Mouse (Mus musculus): ENCODE results near the gene Irf8. TPM values are rescaled to one million over a fixed set of nuclear protein-coding genes. Genes with fewer than 3 reads are reported as not detected.
"Not testable (repeated sequence)": the region's sequence is repeated elsewhere in the genome, so short reads cannot be mapped to it uniquely, and the experiment has no call there.

The Irf8 gene
- polyA plus RNA-seq, 1 experiment from 2014 or later, result 5.4 TPM

DNA sequence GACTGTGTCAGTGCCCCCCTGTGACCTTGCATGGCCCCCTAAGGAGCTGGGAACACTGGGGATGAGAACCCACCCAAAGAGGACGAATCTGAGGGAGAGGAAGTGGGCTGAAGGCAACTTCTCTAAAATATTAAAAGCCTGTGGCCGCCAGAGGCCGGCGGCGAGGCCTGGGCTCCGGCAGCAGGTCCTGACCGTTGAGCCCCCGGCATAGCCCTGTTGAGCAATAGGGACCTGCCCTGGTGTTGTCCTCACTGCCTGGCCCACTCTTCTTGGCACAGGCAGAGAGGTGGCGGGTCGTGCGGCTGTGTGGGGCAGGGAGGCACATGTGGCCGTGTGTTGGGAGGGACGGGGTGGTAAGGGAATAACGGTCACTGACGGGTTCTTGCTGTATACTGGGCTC lies 56.6 kb downstream of the Irf8 start:
- 87% methylated on average over 15 of the region's 15 CpGs for WGBS
- Histone ChIP-seq H3K27me3 (ENCODE audit: insufficient read depth, poor library complexity, severe bottlenecking) (0 out of 2 replicates have a peak, but pooled peaks cover 8% of the 10 kb centered on the region), H3K9me3 (no peaks in the 10 kb centered on the region), H3K4me1 (replicated peaks) (peaks cover 18% of the 10 kb centered on the region; the same call in 1 of the 2 replicates), H3K4me3 (no peak overlapping the region), H3K36me3 (no peaks in the 10 kb centered on the region), H3K27ac (no peak overlapping the region; the same call in 1 of the 2 replicates)
- DNase-seq (ENCODE audit: low spot score), result no peak

GRCm38 (mm10) chr8:120795944-120796635 lies 59.9 kb downstream of the Irf8 start:
- WGBS, result 42% methylated on average over 9 of the region's 9 CpGs
- DNase-seq (ENCODE audit: low spot score), result peak; percentile 88
- H3K9me3 ChIP-seq, result no peaks in the 10 kb centered on the region
- peaks cover 19% of the 10 kb centered on the region for H3K27me3 ChIP-seq (ENCODE audit: insufficient read depth, poor library complexity, severe bottlenecking)
- H3K27ac ChIP-seq, result no peak overlapping the region
- peaks cover 19% of the 10 kb centered on the region for H3K4me1 ChIP-seq (replicated peaks)
- no peak overlapping the region for H3K4me3 ChIP-seq
- no peaks in the 10 kb centered on the region for H3K36me3 ChIP-seq

DNA sequence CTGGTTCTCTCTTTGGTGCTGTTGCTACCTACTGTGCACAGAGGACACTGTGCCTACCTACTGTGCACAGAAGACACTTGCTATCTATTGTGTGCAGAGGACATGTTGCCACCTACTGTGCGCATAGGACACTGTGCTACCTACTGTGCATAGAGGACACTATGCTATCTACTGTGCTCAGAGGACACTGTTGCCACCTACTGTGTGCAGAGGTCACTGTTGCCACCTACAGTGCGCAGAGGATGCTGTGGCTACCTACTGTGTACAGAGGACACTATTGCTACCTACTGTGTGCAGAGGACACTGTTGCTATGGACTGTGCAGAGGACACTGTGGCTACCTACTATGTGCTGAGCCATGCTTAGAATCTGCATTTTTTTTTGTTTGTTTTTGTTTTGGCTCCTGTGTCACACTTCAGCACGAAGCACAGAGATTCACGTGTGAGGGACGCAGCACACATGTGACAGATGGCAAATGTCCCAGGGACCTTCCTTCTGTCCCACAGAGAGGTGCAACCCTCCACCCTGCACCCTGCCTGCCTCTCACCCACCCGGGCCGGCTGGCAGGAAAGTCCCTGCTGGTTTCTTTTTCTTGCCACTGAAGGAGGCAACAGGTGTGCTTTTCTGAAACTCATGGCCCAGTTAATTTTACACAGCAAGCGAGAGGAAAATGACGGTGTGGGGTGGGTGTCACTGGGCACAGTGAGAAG lies 61.0 kb downstream of the Irf8 start:
- 84% methylated on average over 9 of the region's 9 CpGs for WGBS
- no peak for DNase-seq (ENCODE audit: low spot score)
- no peaks in the 10 kb centered on the region for H3K9me3 ChIP-seq

GRCm38 (mm10) chr8:120800308-120800865 lies 64.2 kb downstream of the Irf8 start:
- 6% methylated on average over 17 of the region's 17 CpGs for WGBS
- Histone ChIP-seq H3K27ac (no peak overlapping the region), H3K4me1 (replicated peaks) (peaks cover 17% of the 10 kb centered on the region), H3K36me3 (no peaks in the 10 kb centered on the region), H3K9me3 (no peaks in the 10 kb centered on the region), H3K4me3 (peak overlapping the region; percentile 23), H3K27me3 (ENCODE audit: insufficient read depth, poor library complexity, severe bottlenecking) (peaks cover 40% of the 10 kb centered on the region)
- peak; percentile 67 for DNase-seq (ENCODE audit: low spot score)

More for the DNA sequence above, 61.0 kb downstream of the Irf8 start:
- H3K4me3 ChIP-seq, result no peak overlapping the region
- no peaks in the 10 kb centered on the region for H3K36me3 ChIP-seq
- no peak overlapping the region for H3K27ac ChIP-seq
- H3K4me1 ChIP-seq (replicated peaks), result peaks cover 19% of the 10 kb centered on the region
- peaks cover 29% of the 10 kb centered on the region for H3K27me3 ChIP-seq (ENCODE audit: insufficient read depth, poor library complexity, severe bottlenecking)

GRCm38 (mm10) chr8:120803661-120804375 lies 67.7 kb downstream of the Irf8 start:
- H3K36me3 ChIP-seq; DNase-seq (ENCODE audit: low spot score); H3K4me3 ChIP-seq; H3K27ac ChIP-seq; H3K9me3 ChIP-seq: not testable (repeated sequence)
- H3K4me1 ChIP-seq (replicated peaks), result peaks cover 15% of the 10 kb centered on the region
- peaks cover 53% of the 10 kb centered on the region for H3K27me3 ChIP-seq (ENCODE audit: insufficient read depth, poor library complexity, severe bottlenecking)
- WGBS, result 66% methylated on average over 6 of the region's 6 CpGs

GRCm38 (mm10) chr8:120804741-120805140 lies 68.6 kb downstream of the Irf8 start:
- H3K27ac ChIP-seq, result no peak overlapping the region
- no peaks in the 10 kb centered on the region for H3K36me3 ChIP-seq
- no peak for DNase-seq (ENCODE audit: low spot score)
- no peaks in the 10 kb centered on the region for H3K9me3 ChIP-seq
- H3K4me3 ChIP-seq, result no peak overlapping the region
- peaks cover 21% of the 10 kb centered on the region for H3K4me1 ChIP-seq (replicated peaks)
- H3K27me3 ChIP-seq (ENCODE audit: insufficient read depth, poor library complexity, severe bottlenecking), result peaks cover 58% of the 10 kb centered on the region
- 81% methylated on average over 3 of the region's 3 CpGs for WGBS

Other genes starting within 250 kb of the Irf8 start
- gene Gins2, start 147.1 kb upstream of the Irf8 start, polyA plus RNA-seq (2016; fragmentation: Nextera tagmentation; extraction: Ambion mirVana), result 138 and 165 TPM in 2 replicates
- 2.8 and 4.7 TPM in 2 replicates for gene 1190005I06Rik, start 88.7 kb upstream of the Irf8 start, polyA plus RNA-seq (2016; fragmentation: Nextera tagmentation; extraction: Ambion mirVana)
- 3.2 and 4.0 TPM in 2 replicates for gene Gm27021, start 68.3 kb upstream of the Irf8 start, polyA plus RNA-seq (2016; fragmentation: Nextera tagmentation; extraction: Ambion mirVana)
- 921 and 1,059 TPM in 2 replicates for gene Cox4i1, start 68.1 kb upstream of the Irf8 start, polyA plus RNA-seq (2016; fragmentation: Nextera tagmentation; extraction: Ambion mirVana)
- gene Emc8, start 67.8 kb upstream of the Irf8 start, polyA plus RNA-seq (2016; fragmentation: Nextera tagmentation; extraction: Ambion mirVana), result 312 and 362 TPM in 2 replicates